Comparison of ENCODE assay signal across 12 mouse cellular contexts in genomic region chr11:33827085-33827828, GRCm38 (mm10).
DNase-seq lines count a peak whose midpoint lies in the region; ATAC-seq and TF ChIP-seq lines count a peak whose summit lies in the region.
"Had no signal": no experiment of that assay in that cellular context is flagged by ENCODE, and none has a peak within 500 bp of the region (broad histone marks: within the 10 kb centered on the region; RNA-seq: fewer than 3 reads in every experiment).

No protein-coding gene starts in this region.

- 41% methylated on average over 12 of the region's 12 CpGs for WGBS in hindbrain, embryonic 13.5 days
- 39% methylated on average over 12 of the region's 12 CpGs for WGBS in neural tube, embryonic 15.5 days

- H3K4me3 ChIP-seq in left cerebral cortex, adult 2 months, result no peak overlapping the region
- no peak overlapping the region for H3K4me3 ChIP-seq in hindbrain, embryonic 13.5 days
- H3K4me3 ChIP-seq in neural tube, embryonic 15.5 days (replicated peaks), result no peak overlapping the region
- H3K4me3 ChIP-seq: embryonic facial prominence, embryonic 15.5 days; liver, embryonic 12.5 days; stomach, embryonic 15.5 days had no signal

- no peaks in the 10 kb centered on the region for H3K36me3 ChIP-seq in hindbrain, embryonic 13.5 days
- no peaks in the 10 kb centered on the region for H3K36me3 ChIP-seq in neural tube, embryonic 15.5 days
- H3K36me3 ChIP-seq: embryonic facial prominence, embryonic 15.5 days; liver, embryonic 12.5 days; stomach, embryonic 15.5 days had no signal

- DNase-seq in left cerebral cortex, adult 2 months (ENCODE audit: extremely low spot score in 1 of 2, low spot score in 2 of 2), result no peak
- DNase-seq in left cerebral cortex, postnatal 14 days (ENCODE audit: low spot score in 2 of 2), result no peak
- peak; percentile 81 for DNase-seq in cerebellum, adult 9-10 months
- no peak for DNase-seq in spleen, adult 18-20 months
- DNase-seq in heart, postnatal 4 days, result no peak
- DNase-seq in layer of hippocampus, postnatal 36 days, result no peak
- DNase-seq: heart, postnatal 36 days had no signal

- H3K27ac ChIP-seq in left cerebral cortex, adult 2 months, result 0 out of 2 replicates have a peak overlapping the region, but pooled peaks have one; percentile 15
- H3K27ac ChIP-seq in hindbrain, embryonic 13.5 days, result peak overlapping the region; percentile 83
- peak overlapping the region; percentile 63 for H3K27ac ChIP-seq in neural tube, embryonic 15.5 days (replicated peaks)
- H3K27ac ChIP-seq: embryonic facial prominence, embryonic 15.5 days; liver, embryonic 12.5 days; stomach, embryonic 15.5 days had no signal

- no peaks in the 10 kb centered on the region for H3K9me3 ChIP-seq in hindbrain, embryonic 13.5 days
- H3K9me3 ChIP-seq in neural tube, embryonic 15.5 days (replicated peaks), result no peaks in the 10 kb centered on the region
- H3K9me3 ChIP-seq: embryonic facial prominence, embryonic 15.5 days; liver, embryonic 12.5 days; stomach, embryonic 15.5 days had no signal

- peak; percentile 49 for ATAC-seq in hindbrain, embryonic 13.5 days (ENCODE audit: low FRiP score)
- ATAC-seq in neural tube, embryonic 15.5 days (ENCODE audit: low FRiP score), result peak; percentile 46; the same call in 1 of the 2 replicates
- ATAC-seq: liver, embryonic 12.5 days had no signal

- H3K9ac ChIP-seq in hindbrain, embryonic 13.5 days, result peak overlapping the region; percentile 39; the same call in 1 of the 2 replicates
- H3K9ac ChIP-seq in neural tube, embryonic 15.5 days (replicated peaks), result no peak overlapping the region
- H3K9ac ChIP-seq: embryonic facial prominence, embryonic 15.5 days; liver, embryonic 12.5 days; stomach, embryonic 15.5 days had no signal

- peaks cover 43% of the 10 kb centered on the region for H3K4me1 ChIP-seq in hindbrain, embryonic 13.5 days (replicated peaks)
- H3K4me1 ChIP-seq in neural tube, embryonic 15.5 days, result peaks cover 36% of the 10 kb centered on the region
- H3K4me1 ChIP-seq: liver, embryonic 12.5 days; stomach, embryonic 15.5 days had no signal

- H3K4me2 ChIP-seq in hindbrain, embryonic 13.5 days, result no peak overlapping the region; the same call in 1 of the 2 replicates
- no peak overlapping the region; the same call in 1 of the 2 replicates for H3K4me2 ChIP-seq in neural tube, embryonic 15.5 days
- H3K4me2 ChIP-seq: embryonic facial prominence, embryonic 15.5 days; liver, embryonic 12.5 days; stomach, embryonic 15.5 days had no signal

- H3K27me3 ChIP-seq in hindbrain, embryonic 13.5 days, result no peaks in the 10 kb centered on the region
- no peaks in the 10 kb centered on the region for H3K27me3 ChIP-seq in neural tube, embryonic 15.5 days (replicated peaks)
- H3K27me3 ChIP-seq: embryonic facial prominence, embryonic 15.5 days; stomach, embryonic 15.5 days had no signal

- TF ChIP-seq CTCF in left cerebral cortex, adult 2 months (IDR thresholded peaks at IDR 0.05), result no peak

- intact Hi-C loops in left cerebral cortex, adult 2 months (cut with DNase I), result no loop called here
- intact Hi-C loops in left cerebral cortex, postnatal 14 days (cut with DNase I), result no loop called here

Comparison
In these comparisons a context has a peak if more than half of its experiments do, and no peak if none do; other contexts are left out.
1. H3K27ac ChIP-seq: peak in every context shown above with its lines; median percentile 83 in hindbrain, embryonic 13.5 days; 63 in neural tube, embryonic 15.5 days; 15 in left cerebral cortex, adult 2 months.